Mouse (Mus musculus): Measurements from ENCODE around the gene Tnp2.

The Tnp2 gene

DNA sequence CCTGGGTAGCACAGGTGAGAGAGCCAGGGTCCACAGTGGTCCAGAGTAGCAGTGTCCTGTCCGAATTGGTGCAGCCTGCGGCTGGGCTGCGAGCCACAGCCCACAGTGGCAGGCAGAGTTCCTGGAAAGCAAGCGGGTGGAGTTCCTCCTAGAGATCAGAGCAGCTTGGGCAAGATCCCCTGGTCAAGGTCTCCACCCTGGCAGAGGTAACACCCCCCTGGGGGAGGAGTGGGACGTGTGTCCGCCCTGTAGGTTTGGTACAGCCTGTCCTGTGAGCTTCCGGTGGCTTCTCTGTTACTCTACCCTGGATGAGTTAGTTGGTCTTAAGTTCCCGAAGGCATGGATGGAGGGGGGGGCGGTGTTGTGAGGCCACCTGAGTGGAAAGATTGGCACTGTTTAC, 19.6 kb downstream of the Tnp2 start:
- DNase-seq (ENCODE audit: low spot score), result no peak

- peak; percentile 67 for DNase-seq (ENCODE audit: low spot score)
Observed at GRCm38 (mm10) chr16:10767158-10767557, 21.3 kb downstream of the Tnp2 start.

DNA sequence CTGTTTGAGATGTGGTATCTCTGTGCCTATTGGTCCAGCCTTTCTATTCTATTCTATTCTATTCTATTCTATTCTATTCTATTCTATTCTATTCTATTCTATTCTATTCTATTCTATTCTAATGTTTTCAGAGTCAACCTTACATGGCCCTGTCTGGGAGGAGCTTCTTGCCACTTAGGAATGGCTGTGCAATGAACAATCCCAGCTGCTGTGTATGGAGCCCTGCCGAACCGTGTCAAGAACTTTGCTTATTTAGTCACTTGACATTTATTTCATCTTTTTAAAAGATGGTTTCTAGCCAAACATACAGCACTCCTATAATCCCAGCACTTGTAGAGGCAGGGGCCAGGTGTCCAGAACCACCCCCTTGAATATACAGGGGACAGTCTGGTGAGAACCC, 24.1 kb downstream of the Tnp2 start:
- no peak for DNase-seq (ENCODE audit: low spot score)

GRCm38 (mm10) chr16:10763540-10764264, 24.8 kb downstream of the Tnp2 start:
- no peak for DNase-seq (ENCODE audit: low spot score)

- DNase-seq (ENCODE audit: low spot score), result no peak
Observed at GRCm38 (mm10) chr16:10762569-10763180, 25.8 kb downstream of the Tnp2 start.

- DNase-seq (ENCODE audit: low spot score), result no peak
Observed at GRCm38 (mm10) chr16:10761182-10761581, 27.3 kb downstream of the Tnp2 start.

- DNase-seq (ENCODE audit: low spot score), result no peak
Observed at GRCm38 (mm10) chr16:10756168-10756567, 32.3 kb downstream of the Tnp2 start.

GRCm38 (mm10) chr16:10754521-10755296, 33.8 kb downstream of the Tnp2 start:
- DNase-seq (ENCODE audit: low spot score), result no peak

DNA sequence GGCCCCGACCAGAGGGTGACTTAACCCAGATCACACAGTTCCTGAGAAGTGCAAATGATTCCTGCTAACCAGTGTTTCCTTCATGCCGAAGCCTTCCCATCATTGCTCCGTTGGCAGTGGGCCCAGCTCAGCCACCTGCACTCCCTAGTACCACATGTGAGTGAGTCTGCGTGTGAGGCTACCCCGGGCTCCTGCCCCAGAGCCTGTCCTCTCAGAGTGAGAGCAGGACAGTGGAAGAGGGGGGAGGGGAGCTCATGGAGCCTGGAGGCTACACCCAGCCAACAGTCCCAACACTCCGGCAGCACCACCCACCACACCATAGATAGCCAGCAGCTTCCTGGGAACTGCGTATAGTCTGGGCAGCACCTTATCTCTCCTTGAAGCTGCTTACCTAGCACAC, 38.6 kb downstream of the Tnp2 start:
- no peak for DNase-seq (ENCODE audit: low spot score)

DNA sequence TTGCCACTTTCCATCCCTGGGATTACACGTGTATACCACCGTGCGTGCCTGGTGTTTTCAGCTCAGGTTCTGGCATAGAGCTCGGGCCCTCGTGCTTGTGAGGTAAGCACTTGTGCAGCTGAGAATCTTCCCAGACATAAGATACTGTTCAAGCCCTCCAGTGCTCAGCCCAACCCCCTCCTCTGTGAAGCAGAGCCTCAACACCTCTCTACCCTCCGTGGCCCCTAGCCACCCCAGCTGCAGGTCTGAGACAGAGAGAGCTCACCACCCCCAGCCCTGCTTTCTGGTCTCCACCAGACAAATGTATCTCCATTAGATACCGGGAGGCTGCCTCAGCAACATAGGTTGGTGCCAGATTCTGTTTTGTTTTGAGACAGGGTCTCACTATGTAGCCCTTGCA, 39.2 kb downstream of the Tnp2 start:
- no peak for DNase-seq (ENCODE audit: low spot score)

GRCm38 (mm10) chr16:10741082-10741481, 47.4 kb downstream of the Tnp2 start:
- no peak for DNase-seq (ENCODE audit: low spot score)

- no peak for DNase-seq (ENCODE audit: low spot score)
Observed at GRCm38 (mm10) chr16:10739854-10740398, 48.5 kb downstream of the Tnp2 start.

DNA sequence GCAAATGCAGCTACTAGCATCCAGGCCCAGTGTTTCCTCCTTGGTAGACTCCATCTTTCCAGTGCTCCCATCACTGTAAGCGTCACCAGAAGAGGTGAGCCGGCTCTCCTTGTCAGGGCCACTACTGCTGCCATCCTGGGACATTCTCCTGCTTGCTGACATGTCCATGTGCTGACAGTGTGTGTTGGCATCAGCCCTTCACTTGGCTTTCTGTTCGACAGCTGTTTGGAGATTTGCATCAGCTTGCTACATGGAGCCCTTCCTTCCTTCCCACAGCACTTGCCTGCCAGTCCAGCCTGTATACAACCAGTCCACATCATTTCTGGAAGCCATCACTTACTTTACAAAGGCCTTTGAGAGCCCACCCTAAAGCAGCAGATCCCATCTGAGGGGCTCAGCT, 49.6 kb downstream of the Tnp2 start:
- no peak for DNase-seq (ENCODE audit: low spot score)
